Mouse (Mus musculus) thymus, postnatal 4 days (tissue): Measurements from ENCODE around the gene Slc15a5.
"Not testable (repeated sequence)": the region's sequence is repeated elsewhere in the genome, so short reads cannot be mapped to it uniquely, and the experiment has no call there.

Source experiments
- DNase-seq: peaks from one replicate; pipeline ENCODE4 v3.0.0; 2021

Gene Slc15a5

DNA sequence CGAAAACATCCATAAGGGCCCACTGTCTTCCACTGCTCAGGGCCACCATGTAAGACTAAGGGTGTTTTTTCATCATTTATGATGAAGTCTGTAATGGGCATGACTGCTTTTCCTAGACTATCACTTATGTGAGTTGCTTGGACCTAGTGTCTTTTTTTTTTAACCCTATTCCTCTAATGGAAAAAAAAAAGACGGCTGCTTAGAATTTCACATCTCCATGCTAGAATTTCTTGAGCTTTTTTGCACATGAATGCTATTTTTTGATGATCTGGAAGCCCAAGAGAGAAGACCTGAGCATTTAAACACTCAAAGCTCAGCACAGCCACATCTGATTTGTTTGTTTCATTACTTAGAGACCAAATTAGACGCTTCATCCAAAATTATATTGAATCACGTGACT, at the start of gene Slc15a5:
Gene Slc15a5, minus strand, starts transcription at position 101 of the 400 bp plus-strand sequence.
- no peak for DNase-seq

DNA sequence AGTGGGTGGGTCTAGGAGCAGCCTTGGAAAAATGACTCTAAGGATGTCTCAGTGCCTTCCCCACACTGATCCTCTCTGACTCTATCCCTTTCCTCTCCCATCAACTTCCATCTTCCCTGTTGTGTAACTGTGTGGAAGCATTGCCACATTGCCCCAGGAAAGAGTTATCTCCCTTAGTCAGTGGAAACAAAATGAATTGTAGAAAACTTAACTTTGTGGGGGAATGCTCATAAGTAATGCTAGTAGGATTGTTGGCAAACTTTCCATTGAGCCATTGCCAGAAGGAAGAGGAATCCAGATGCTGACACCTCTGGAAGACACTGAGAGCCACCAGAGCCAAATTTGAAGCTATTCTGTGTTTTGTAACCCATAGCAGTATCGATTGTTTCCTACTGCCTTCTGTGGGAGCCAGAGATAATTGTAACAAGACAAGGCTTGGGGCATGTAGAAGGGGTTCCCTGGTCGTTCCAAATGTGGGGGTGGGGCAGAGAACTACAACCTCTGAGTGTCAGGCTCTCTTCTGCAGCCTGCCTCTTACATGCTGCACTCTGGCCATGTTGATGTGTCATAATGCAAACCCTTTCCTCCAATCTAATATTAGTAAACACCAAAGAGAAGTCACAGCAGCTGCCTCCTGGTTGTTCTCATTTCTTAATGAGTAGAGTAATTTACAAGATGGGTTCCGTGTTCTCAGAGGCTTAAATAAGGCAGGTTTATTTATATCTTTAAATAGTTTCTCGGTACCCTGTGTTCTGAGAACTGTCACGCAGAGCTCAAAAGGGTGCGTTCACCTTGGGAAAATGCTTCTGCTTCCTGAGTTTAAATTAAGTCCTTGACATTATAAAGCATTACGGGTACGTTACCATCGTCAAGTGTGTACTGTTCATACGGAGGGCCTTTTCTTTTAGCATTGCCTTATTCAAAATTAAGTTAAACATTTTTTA, 48.9 kb upstream of the Slc15a5 start:
- DNase-seq, result no peak

DNA sequence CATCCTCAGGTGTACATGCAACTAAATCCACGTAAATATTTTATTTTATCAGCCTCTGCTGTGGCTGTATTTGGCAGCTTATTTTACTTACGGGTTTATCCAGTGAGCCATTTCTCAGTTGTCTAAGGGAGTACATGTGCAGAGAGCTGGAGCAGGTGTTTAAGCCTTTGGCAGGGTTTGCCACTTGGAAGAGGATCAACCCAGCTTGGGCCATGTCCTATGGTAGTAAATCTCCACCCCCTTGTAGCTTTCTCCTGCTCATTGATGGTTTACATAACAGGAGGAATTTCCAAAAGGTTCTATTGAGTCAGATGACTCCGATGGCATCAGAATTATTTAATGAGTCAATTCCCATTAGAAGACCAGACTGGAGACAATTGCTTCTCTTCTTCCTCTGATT, 37.8 kb upstream of the Slc15a5 start:
- DNase-seq, result no peak

DNA sequence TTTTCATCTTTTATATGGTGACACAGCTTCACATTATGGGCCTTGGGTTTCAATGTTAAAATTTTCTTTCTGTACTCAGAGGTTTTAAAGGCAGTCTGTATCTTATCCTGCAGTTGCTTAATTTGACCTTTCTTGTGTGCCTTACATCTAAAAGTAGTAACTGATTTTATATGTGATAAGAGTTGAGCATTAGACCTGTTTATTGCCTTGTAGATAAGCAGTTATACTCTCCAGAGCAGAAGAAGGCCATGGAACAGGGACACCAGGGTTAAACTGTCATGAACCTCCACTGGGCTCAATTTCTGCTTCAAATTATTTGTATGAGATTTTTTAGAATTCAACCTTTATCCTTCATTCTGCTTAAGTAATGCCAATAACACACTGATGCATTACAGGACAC, 24.8 kb upstream of the Slc15a5 start:
- no peak for DNase-seq

DNA sequence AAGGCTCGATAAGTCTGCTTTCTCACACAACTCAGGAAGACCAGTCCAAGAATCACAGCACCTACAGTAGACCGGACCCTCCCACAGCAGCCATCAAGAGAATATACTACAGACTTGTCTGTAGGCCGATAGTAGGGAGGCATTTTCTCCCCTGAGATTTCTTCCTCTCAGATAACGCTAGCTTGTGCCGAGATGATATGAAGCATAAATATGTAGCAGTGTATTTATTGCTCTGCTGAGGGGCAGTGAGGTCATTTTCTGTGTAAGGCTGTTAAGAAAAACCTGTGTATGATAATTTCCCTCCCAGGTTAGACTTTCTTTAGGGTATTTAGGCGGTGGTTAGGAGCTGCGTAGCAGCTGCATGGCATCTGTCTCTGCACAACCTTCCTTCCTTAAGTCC, 23.2 kb upstream of the Slc15a5 start:
- DNase-seq, result no peak

DNA sequence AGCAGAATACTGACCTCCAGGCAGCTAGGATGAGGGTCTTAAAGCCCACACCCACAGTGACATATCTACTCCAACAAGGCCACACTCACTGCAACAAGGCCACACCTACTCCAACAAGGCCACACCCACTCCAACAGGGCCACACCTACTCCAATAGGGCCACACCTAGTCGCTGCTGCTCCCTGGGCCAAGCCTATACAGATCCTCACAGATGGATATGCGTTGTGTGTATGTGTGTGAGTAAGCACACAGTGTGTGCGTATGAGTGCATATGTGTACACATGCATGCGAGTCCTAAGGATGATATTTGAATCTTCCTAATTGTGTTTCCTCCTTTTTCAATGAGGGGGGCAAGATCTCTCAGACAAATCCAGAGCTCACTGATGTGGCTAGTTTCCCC, 22.1 kb upstream of the Slc15a5 start:
- no peak for DNase-seq

DNA sequence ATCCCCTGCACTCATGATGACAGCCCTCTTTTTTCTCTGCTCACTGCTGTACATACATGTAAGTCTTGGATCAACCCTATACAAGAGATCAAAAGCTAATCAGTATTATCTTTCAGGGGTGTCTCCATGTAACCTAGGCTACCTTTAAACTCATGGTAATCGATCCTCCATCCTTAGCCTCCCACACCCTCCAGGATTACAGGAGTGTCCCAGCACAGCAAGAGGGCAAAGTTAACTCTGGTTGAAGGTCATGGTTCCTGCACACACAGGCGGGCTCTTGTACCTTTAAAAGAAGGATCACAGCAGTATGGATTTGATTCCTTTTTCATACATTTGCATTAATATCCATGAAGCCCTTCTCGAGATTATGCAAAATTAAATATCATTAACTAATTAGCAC, 19.9 kb upstream of the Slc15a5 start:
- no peak for DNase-seq

DNA sequence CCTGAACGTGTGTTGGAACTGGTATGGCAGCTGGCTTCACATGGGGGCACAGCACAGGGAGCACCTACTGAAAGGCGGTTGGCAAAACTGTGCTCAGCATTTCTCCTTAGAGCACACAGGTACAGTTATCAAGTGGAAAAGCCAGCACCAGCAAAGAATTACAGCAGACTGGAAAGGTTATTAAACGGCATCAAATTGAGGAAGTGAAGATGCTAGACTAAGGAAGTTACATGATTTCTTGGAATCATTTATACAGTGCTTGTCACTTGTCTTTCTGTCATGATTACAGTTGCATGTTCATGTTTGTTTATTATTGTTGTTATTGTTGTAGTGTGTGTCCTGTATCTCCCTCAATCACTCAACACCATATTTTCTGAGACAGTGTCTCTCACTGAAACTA, 15.3 kb upstream of the Slc15a5 start:
- DNase-seq, result no peak

DNA sequence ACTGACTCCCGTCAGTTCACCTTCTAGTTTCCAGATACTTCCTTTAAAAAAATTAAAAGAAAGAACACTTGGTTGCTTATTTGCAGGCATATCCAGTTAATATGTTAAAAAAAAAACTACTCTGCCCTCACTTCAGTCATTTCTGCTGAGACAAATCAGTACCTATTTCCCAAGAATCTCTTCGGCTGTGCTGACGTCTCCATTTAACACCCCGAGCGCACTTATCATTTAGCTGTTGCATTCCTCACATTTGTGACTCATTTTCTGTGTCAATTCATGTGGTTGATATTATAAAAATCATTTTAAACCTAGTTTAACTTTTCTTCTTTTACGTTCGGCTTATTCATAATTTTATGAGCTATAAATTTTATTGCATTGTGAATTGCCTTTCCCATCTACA, 12.7 kb upstream of the Slc15a5 start:
- no peak for DNase-seq

DNA sequence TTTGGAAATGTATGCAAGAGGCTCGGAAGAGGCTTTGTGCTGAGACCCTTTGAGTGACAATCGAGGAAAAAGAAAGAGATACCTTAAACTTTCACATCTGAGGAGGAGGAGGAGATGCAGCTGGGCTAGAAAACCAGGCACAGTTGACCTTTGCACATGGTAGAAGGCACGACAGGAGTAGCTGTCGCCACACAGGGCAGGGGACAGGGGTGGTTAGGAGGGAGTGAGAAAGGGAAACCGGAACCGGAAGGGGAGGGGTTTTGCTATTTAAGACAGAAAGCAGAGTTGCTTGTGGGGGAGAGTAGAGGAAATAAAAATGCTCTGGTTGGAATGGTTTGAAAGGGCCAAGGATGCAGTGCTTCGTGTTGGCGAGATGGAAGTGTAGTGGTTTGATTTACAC, 9.4 kb upstream of the Slc15a5 start:
- DNase-seq, result no peak

DNA sequence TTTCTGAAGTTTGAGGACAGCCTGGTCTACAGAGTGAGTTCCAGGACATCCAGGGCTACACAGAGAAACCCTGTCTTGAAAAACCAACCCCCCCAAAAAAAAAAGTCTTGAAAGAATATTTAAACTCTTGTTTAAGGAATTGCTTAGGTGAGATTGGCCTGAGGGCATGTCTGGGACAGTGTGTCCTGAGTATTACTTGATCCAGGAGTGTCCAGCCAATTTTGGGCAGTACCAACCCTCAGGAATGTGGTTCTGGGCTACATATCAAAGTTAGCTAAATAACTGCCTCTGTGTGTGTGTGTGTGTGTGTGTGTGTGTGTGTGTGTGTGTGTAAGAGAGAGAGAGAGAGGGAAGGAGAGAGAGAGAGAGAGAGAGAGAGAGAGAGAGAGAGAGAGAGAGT, 6.7 kb upstream of the Slc15a5 start:
- DNase-seq, result not testable (repeated sequence)

DNA sequence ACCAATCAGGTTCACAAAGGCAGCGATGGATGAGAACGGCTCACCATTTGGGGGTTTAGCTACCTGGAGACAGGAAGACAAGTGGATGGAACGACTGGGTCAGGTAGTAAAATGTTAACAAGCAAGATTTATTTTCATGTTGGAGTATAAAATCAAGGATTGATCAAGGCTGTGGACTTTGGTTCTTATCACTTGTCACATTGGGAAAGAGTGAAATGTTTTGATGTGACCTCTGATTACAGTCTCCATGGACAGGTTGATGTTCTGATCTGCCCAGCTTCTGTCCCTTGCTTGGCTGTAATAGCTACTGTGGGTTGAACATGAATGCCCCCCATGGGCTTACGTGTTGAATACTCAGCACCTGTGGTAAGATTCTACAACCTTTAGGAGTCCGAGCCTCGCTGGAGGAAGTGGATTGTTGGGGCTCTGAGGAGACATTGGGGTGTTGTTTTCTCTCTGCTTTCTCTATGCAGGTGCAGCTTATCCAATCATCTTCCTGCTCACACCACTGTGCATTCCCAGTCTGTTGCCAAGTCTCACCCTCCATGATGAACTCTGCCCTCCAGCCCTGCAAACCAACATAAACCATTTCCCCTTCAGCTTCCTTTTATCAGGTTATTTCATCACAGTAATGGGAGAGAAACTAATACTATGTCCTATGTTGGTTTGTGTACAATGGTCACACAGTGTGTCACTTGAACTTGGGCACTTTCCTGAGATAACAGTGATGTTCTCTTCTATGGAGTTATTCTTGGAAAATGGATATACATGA, 1.2 kb upstream of the Slc15a5 start:
- DNase-seq, result no peak

DNA sequence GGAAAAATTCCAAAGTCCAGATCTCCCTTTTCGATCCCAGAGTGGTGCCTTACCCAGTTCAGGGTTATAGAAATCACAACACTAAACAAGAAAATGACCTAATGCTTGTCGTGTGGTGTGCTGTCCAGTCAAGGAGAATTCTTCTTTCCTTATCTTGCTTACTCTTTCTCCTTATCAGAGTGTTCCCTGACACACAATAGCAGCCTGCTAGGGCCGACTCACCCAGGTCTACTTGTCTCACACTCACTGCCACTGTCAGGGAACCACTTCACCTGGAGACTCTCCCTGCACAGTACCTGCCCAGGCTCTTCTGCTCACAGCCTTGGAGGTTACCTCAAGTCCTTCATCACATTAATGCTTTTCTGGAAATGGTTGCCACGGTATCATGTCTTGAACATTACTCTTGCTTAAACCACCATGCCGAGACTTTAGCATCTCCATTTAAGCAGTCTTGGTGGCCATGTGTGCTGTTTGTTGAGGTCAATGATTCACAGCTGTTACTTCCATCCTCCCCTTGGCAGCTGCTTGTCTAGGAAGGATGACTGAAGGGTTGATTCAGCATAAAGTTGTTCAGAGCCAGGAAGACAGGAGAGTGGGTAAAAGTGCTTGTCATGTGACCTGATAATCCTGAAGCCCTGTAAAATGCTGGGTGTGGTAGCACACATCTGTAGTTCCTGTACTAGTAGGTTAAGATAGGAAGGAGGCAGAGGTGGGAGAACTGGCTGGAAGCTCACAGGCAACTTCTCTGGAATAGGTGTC, 1.9 kb downstream of the Slc15a5 start:
- no peak for DNase-seq

DNA sequence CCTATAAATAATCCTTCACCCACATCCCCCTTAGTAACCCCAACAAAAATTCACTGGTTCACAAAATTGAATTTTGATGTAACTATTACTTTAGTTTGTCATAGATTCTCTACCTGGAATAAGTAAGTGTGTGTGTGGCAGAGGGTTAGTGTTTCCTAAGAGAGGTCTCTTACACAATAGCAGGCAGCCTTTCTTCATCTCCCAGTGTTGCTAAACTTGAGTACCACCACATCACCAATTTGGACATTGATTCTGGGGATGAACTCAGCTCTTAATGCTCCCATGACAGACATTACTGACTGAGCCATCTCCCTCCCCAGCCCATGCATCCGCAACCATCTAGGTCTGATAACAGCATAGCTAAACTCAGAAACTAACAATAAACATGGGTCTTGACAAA, 4.0 kb downstream of the Slc15a5 start:
- DNase-seq, result no peak

DNA sequence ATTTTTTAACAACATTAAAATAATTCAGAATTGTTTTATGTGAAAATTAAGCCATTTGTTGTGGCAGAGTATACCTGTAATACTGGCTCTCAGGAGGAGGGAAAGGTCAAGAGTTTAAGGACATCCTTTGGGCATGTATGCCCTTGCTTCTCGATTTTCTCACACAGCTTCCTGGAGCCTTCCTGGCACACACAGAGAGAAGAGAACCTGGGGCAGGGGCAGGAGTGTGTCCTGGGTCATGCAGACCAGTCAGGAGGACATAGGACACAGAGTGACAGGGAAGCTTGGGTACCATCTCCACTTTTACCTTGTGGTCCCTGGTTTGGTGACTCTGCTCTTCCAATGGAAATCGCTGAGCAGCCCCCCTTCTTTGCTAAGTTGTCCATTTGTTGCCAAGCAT, 6.2 kb downstream of the Slc15a5 start:
- DNase-seq, result no peak

DNA sequence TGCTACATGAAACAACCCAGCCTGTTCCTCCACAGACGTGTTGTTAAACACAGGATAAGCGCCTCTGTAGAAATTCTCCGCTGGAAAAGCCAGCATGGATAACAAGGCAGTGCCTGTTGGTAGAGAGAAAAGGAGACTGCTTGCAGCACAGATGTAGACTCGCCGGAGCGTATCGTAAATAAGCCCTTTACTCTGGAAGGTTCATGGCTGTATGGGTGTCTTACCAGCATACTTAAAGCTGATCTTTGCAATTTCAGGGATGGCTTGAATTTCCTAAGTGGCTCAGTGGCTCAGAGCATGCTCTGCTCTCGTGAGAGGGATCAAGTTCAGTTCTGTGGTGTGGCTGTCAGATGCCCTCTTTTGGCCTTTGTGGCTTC, 6.8 kb downstream of the Slc15a5 start:
- DNase-seq, result no peak

DNA sequence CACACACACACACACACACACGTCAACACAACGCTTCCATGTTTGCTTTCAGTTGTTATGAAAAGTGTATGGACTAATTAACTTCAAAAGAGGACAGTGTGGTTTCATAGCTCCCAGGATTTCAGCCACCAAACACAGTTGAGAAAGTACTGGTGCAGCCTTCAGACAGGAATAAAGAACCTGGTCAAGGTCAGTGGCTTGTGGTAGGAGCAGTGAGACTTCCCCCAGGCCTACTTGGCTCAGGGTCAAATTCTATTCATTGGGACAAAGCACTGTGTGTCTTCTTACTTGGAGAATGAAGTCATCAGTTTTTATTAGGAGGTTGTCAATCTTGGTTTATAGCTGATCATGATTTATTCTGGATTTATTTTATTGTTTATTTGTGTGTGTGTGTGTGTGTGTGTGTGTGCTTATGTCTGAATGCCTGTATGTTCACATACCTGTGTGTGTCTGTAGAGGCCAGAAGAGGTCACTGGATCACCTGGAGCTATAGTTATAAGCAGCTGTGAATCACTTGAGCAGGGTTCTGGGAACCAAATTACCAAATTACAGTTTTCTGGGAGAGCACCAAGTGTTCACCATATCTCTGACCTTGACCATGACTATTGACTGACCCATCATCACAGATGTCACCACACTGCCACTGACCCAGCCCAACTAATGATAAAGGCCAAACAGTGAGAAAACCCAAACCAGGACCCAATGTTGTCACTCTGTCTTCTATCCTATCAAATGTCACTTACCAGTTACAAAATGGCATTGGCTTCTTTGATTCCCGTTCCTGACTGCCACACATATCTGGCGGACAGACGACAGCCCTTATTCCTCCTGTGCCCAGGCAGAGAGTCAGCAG, 7.4 kb downstream of the Slc15a5 start:
- DNase-seq, result no peak

DNA sequence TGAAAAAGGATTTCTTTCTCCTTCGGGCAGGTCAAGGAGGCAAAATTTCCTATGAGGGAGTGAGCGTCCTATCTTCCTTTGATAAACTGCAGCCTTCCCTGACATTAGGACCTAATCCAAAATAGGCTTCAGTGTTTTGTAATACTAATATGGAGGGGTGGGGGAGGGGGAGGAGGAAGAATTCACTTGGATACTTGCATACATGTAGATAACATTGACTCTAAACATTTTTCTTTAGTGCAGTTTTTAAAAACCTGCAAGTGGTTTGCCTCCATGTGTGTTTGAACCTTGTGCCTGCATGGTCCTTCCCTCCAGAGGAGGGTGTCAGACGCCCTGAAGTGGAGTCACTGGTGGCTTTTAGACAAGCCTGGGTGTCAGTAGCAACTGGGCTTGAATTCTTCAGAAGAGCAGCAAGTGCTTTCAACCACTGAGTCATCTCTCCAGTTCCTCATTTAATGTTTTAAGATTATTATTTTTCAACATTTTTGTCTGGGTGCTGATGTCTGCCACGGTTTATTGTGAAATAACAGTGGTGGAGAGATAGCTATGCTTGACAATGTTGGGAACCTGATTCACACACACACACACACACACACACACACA, 8.1 kb downstream of the Slc15a5 start:
- DNase-seq, result no peak

DNA sequence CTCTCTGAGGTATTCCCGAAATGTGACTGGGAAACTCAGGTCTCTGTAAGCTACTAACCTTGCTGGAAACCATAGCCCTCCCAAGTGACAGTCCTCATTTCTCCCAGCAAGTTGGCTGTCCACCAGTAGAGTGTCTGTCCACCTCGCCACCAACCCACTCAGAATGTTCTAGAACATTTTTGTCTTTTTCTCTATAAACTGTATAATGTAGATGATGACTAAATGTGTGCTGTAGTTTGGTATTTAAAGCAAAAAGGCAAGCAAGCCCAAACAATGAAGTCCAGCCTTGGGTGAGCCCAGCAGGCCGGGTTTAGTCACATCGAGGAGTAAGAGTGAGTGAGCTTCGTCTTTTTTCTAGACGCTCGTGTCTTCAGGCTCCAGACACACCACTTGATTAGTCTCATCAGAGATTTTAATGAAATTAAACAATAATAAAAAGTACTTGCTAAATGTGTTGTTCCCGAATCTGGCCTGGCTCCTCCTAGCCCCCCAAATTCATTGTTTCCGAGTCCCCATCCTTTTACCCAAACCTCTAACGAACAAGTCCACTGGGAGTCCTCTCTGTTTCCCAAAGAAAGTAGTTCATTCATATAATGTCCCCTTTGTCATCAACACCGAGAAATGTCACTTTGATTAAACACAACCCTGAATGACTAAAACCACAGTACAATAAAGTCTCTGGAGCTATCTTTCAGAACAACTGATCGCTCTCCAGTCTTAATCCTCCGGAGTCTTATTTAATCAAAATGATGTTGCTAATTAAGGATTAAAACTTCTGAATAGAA, 8.8 kb downstream of the Slc15a5 start:
- no peak for DNase-seq

DNA sequence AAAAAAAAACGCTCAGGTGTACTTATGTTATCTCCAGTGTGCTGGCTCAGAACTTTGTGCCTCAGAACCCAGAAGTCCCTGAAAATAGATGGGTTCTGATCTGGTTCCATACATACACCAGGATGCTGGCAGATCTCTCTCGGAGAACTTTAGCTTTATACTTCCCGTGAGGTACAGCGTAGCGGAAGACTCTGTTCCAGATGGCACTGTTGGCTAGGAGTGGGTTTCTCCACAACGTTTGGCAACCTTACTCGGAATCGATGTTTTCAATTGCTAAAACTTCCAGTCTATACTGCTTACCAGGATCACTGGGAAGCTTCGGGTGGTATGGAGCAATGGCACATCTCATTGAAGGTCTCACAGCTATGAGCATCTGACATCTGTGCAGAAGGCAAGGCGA, 9.8 kb downstream of the Slc15a5 start:
- DNase-seq, result no peak

DNA sequence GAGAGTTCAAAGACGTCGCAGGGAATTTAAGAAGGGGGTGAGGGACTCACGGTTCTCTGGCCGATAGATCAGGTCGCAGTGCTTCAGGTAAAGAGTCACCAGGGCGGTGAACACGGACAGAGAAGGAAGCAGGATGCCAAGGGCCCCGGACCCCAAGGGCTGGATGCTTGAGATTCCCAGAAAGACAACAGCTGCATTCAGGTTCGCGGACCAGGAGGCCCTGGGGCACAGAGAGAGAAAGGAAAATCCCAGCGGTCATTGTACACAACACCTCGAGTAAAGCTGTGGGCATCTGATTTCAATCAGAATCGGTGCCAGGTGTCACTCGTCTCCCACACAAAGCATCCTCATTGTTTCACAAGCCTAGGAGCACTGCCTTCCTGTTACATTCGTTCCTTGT, 24.1 kb downstream of the Slc15a5 start:
- no peak for DNase-seq
